Mouse (Mus musculus) intestine, embryonic 16.5 days (tissue): Measurements from ENCODE around the gene Fam189a1. TPM values are rescaled to one million over a fixed set of nuclear protein-coding genes. Genes with fewer than 3 reads are reported as not detected.

Experiments used
- ATAC-seq: fragments of 200-750 bp; cut with Nextera tagmentation; 2 replicates; pipeline ENCODE4 v1.8.0; 2017; ENCODE audit warnings: moderate TSS enrichment, moderate library complexity
- H3K27ac ChIP-seq: fragments of 300-500 bp; sonication (generic); 2 replicates; pipeline ENCODE4 v1.5.1; 2014; ENCODE audit warnings: mild to moderate bottlenecking, low read length
- H3K27me3 ChIP-seq: fragments of 300-500 bp; sonication (generic); replicated peaks from 2 replicates; pipeline ENCODE4 v1.6.1; 2014; ENCODE audit warnings: low read length, control low read depth, mixed read lengths; ENCODE audit not compliant: control insufficient read depth, insufficient read depth
- H3K36me3 ChIP-seq: fragments of 300-500 bp; sonication (generic); 2 replicates; pipeline ENCODE4 v1.6.1; 2014; ENCODE audit warnings: low read length, control low read depth; ENCODE audit not compliant: control insufficient read depth, insufficient read depth
- H3K4me1 ChIP-seq: fragments of 300-500 bp; sonication (generic); 2 replicates; pipeline ENCODE4 v1.6.1; 2014; ENCODE audit warnings: low read length, control low read depth, mixed read lengths; ENCODE audit not compliant: control insufficient read depth, insufficient read depth
- H3K4me2 ChIP-seq: fragments of 300-500 bp; sonication (generic); 2 replicates; pipeline ENCODE4 v1.6.1; 2014; ENCODE audit warnings: low read depth, low read length, control low read depth
- H3K4me3 ChIP-seq: fragments of 300-500 bp; sonication (generic); 2 replicates; pipeline ENCODE4 v1.5.1; 2014; ENCODE audit warnings: mild to moderate bottlenecking, low read length
- H3K9ac ChIP-seq: fragments of 300-500 bp; sonication (generic); 2 replicates; pipeline ENCODE4 v1.6.1; 2014; ENCODE audit warnings: low read depth, low read length
- H3K9me3 ChIP-seq: fragments of 300-500 bp; sonication (generic); 2 replicates; pipeline ENCODE4 v1.6.1; 2016; ENCODE audit warnings: low read length, control low read depth; ENCODE audit not compliant: control insufficient read depth
- WGBS: fragments of 180-500 bp; shearing (Covaris S2); extraction: QIAGEN DNeasy Blood & Tissue Kit; methylation state at CpG from one replicate; pipeline ENCODE4 v1.1.7; 2014; 5-methylcytosine and 5-hydroxymethylcytosine counted together
- polyA plus RNA-seq: library from polyadenylated mRNA; unstranded; fragments of >200 nt; fragmentation: Nextera tagmentation; extraction: Ambion mirVana; gene quantifications from 2 replicates; pipeline ENCODE4 v1.2.1, GENCODE M21; 2015

The Fam189a1 gene
- polyA plus RNA-seq, 1 experiment from 2014 or later, result 0.67 TPM

DNA sequence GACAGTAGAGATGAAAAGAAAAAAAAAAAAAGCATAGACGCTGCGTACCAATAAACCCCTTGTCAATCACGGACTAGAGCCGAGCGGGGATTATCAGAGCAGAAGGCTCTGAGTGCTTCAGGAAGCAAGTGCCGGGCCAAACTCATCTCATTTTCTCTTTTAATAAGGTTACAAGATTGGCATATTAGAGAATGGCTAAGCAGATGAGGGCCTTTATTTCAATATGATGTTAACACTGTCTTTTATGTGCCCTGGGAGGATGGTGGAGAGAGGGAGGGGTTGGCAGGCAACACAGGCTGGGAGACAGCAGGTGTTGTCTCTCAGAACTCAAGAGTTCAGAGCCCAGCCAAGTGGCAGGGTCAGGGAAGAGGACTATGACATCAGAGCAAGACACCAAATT is 99.5 kb downstream of the Fam189a1 start:
- no peak overlapping the region for H3K4me3 ChIP-seq
- 82% methylated on average over 6 of the region's 6 CpGs for WGBS
- no peaks in the 10 kb centered on the region for H3K36me3 ChIP-seq
- no peak for ATAC-seq
- H3K9ac ChIP-seq, result no peak overlapping the region
- H3K4me2 ChIP-seq, result no peak overlapping the region
- H3K9me3 ChIP-seq, result no peaks in the 10 kb centered on the region
- no peak overlapping the region for H3K27ac ChIP-seq
- H3K4me1 ChIP-seq, result no peaks in the 10 kb centered on the region
- H3K27me3 ChIP-seq, result no peaks in the 10 kb centered on the region

- no peaks in the 10 kb centered on the region for H3K9me3 ChIP-seq
- H3K4me2 ChIP-seq, result no peak overlapping the region
- no peaks in the 10 kb centered on the region for H3K36me3 ChIP-seq
- 88% methylated on average over 1 of the region's 1 CpGs for WGBS
- no peak overlapping the region for H3K27ac ChIP-seq
- H3K27me3 ChIP-seq, result no peaks in the 10 kb centered on the region
- H3K4me3 ChIP-seq, result no peak overlapping the region
- H3K9ac ChIP-seq, result no peak overlapping the region
- no peak for ATAC-seq
- H3K4me1 ChIP-seq, result peaks cover 11% of the 10 kb centered on the region; the same call in 1 of the 2 replicates
These were observed 104.4 kb downstream of the Fam189a1 start for GRCm38 (mm10) chr7:65051986-65052385.

GRCm38 (mm10) chr7:65049236-65049954 is 107.0 kb downstream of the Fam189a1 start:
- no peaks in the 10 kb centered on the region for H3K27me3 ChIP-seq
- no peak overlapping the region for H3K4me3 ChIP-seq
- no peaks in the 10 kb centered on the region for H3K36me3 ChIP-seq
- no peak overlapping the region for H3K9ac ChIP-seq
- H3K4me2 ChIP-seq, result 0 out of 2 replicates have a peak overlapping the region, but pooled peaks have one; percentile 20
- peak; percentile 72 for ATAC-seq
- 59% methylated on average over 18 of the region's 18 CpGs for WGBS
- no peaks in the 10 kb centered on the region for H3K9me3 ChIP-seq
- H3K4me1 ChIP-seq, result peaks cover 11% of the 10 kb centered on the region; the same call in 1 of the 2 replicates
- no peak overlapping the region for H3K27ac ChIP-seq

DNA sequence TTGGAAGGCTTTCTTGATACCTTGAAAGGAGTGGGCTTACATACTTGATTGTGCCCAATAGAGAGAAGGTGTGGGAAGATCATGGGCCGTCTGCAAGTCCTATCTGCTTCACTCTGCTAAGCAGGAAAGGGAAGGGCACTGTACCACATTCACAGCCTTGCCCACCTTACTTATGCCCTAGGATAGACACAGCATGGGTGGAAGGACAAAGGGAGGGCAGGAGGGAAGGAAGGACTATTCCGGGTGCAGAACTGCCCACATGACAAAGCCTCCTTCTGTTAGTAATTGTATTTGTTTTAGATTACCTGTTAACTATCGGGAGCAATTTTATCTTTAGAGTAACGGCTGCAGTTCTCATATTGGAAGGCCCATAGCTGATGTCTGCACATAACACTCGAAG is 108.7 kb downstream of the Fam189a1 start:
- peaks cover 3% of the 10 kb centered on the region; the same call in 1 of the 2 replicates for H3K9me3 ChIP-seq
- no peak overlapping the region for H3K4me2 ChIP-seq
- ATAC-seq, result peak; percentile 59
- no peak overlapping the region for H3K9ac ChIP-seq
- no peak overlapping the region for H3K4me3 ChIP-seq
- WGBS, result 49% methylated on average over 5 of the region's 5 CpGs
- no peak overlapping the region for H3K27ac ChIP-seq
- H3K36me3 ChIP-seq, result no peaks in the 10 kb centered on the region
- peaks cover 11% of the 10 kb centered on the region; the same call in 1 of the 2 replicates for H3K4me1 ChIP-seq
- H3K27me3 ChIP-seq, result no peaks in the 10 kb centered on the region

GRCm38 (mm10) chr7:65046690-65047089 is 109.7 kb downstream of the Fam189a1 start:
- ATAC-seq, result no peak
- Histone ChIP-seq H3K27me3 (no peaks in the 10 kb centered on the region), H3K9ac (no peak overlapping the region), H3K4me1 (peaks cover 11% of the 10 kb centered on the region; the same call in 1 of the 2 replicates), H3K4me3 (no peak overlapping the region), H3K9me3 (peaks cover 3% of the 10 kb centered on the region; the same call in 1 of the 2 replicates), H3K27ac (no peak overlapping the region), H3K4me2 (no peak overlapping the region), H3K36me3 (no peaks in the 10 kb centered on the region)
- 59% methylated on average over 3 of the region's 4 CpGs for WGBS

DNA sequence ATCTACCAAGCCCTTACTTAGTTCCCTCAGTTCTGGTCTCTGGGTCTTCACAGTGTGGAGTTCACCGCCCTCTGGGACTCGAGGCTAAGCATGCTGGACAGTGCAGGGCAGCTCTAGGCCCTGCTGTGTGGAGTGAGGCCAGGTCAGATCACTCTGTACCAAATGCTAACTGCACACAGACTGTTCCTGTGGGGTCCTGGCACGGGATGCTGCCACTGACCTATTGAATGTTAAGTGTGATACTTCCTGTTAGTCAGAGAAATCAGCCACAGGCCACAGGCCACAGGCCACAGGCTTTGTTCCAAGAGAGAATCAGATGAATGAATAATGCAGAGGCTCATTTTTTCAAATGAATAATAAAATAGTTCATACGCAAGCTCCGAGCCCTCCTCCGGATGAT is 112.1 kb downstream of the Fam189a1 start:
- Histone ChIP-seq H3K9me3 (peaks cover 3% of the 10 kb centered on the region; the same call in 1 of the 2 replicates), H3K4me1 (peaks cover 11% of the 10 kb centered on the region; the same call in 1 of the 2 replicates), H3K4me3 (no peak overlapping the region), H3K4me2 (no peak overlapping the region), H3K27me3 (no peaks in the 10 kb centered on the region), H3K9ac (no peak overlapping the region), H3K36me3 (no peaks in the 10 kb centered on the region), H3K27ac (no peak overlapping the region)
- no peak for ATAC-seq
- WGBS, result 68% methylated on average over 6 of the region's 6 CpGs

DNA sequence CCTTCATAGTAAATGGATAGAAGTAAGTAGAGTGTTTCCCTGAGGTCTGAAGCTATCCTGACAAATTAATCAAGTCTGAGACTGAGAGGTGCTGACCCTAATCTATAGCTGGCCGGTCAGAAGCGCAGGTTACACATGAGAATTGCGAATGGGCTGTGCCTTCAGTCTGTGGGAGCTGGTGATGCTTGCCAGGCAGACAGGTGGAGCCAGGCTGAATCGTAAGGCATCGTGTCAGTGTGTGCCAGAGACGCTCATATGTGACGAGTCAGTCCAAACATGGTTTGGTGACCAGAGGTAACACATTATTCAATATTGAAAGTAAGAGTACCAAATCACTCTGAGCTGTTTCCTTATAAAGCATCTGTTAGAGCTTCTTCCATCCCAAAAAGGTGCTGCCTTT is 115.3 kb downstream of the Fam189a1 start:
- Histone ChIP-seq H3K4me1 (no peaks in the 10 kb centered on the region), H3K36me3 (no peaks in the 10 kb centered on the region), H3K4me3 (no peak overlapping the region), H3K9ac (no peak overlapping the region), H3K4me2 (no peak overlapping the region), H3K27me3 (no peaks in the 10 kb centered on the region), H3K9me3 (peaks cover 3% of the 10 kb centered on the region; the same call in 1 of the 2 replicates), H3K27ac (no peak overlapping the region)
- 93% methylated on average over 7 of the region's 7 CpGs for WGBS
- no peak for ATAC-seq

DNA sequence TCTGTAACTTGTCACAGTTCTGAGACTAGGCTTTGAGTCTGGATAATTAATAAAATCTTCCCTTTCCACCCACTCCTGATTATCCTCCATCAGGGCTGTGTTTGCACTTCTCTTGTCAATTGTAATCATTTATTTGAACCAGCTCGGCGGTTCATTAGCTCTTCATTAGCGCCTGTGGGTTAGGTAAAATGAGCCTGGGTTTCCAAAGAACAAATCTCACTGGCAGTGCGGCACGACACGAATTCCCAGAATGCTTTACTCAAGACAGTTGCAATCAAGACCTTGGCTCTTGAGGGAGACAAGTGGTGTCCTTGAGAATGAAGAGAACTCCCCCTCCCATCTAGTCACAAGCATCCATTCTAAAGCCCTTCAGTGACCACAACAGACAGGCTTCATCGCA is 124.6 kb downstream of the Fam189a1 start:
- no peak for ATAC-seq
- no peak overlapping the region for H3K27ac ChIP-seq
- H3K9ac ChIP-seq, result no peak overlapping the region
- no peaks in the 10 kb centered on the region for H3K9me3 ChIP-seq
- no peak overlapping the region for H3K4me2 ChIP-seq
- WGBS, result 74% methylated on average over 7 of the region's 7 CpGs
- no peaks in the 10 kb centered on the region for H3K27me3 ChIP-seq
- H3K4me1 ChIP-seq, result no peaks in the 10 kb centered on the region
- no peaks in the 10 kb centered on the region for H3K36me3 ChIP-seq
- no peak overlapping the region for H3K4me3 ChIP-seq

- ATAC-seq, result no peak
- H3K4me1 ChIP-seq, result no peaks in the 10 kb centered on the region
- H3K4me3 ChIP-seq, result no peak overlapping the region
- H3K36me3 ChIP-seq, result no peaks in the 10 kb centered on the region
- no peaks in the 10 kb centered on the region for H3K9me3 ChIP-seq
- H3K4me2 ChIP-seq, result no peak overlapping the region
- 75% methylated on average over 6 of the region's 6 CpGs for WGBS
- H3K27me3 ChIP-seq, result no peaks in the 10 kb centered on the region
- H3K9ac ChIP-seq, result no peak overlapping the region
- no peak overlapping the region for H3K27ac ChIP-seq
These were observed 125.2 kb downstream of the Fam189a1 start for GRCm38 (mm10) chr7:65031195-65031594.
